Mouse (Mus musculus): Measurements from ENCODE around the gene Cox11.
A peak's percentile ranks its signal among the peaks of the same experiment; 100 is the strongest.

The Cox11 gene

DNA sequence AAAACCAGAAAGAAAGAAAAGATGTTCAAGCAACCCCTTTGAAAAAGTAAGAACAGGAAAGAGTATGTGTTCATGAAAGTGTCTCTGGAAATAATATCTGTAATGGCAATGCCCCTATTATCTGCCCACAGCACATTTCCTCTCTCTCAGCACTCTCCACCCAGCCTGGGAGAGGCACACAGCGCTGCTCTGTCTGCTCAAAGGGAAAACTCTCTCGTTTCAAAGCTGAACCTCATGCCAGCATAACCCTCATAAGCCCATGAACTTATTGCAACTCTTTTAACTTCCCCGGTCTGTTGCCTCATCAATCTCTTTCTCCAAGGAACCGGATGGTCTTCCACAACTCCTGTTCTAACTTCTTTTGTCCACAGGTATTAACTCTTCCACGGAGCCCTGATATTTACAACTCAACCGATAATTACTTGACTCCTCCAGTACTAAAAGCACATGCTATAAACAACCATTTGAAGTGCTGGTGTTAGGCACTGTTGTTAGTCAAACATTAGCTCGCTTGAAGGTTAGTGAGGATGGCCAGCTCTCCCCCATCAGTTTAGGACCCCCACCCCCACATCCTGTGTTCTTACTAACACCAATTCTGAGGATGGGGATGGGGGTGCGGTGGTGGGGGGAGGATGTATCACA is 26.5 kb downstream of the Cox11 start:
- no peak for ATAC-seq (ENCODE audit: low TSS enrichment)

DNA sequence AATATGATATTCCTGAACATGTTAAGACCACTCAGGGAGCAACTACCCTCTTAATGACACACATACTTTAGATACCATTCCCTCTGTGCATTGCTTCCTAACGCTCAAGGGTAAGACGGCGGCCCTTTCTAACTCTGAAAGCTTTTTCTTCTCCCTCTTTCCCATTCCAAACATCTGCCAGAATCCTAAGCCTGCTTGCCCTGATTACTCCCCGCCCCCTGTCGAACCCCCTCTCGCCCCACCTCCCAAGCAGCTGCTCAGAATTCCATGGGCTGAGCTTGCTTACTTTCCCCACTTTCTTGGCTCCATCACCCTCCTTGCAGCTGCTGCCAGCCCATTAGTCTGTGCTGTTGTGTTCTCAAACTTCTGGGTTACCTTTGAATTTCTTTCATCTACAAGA is 27.2 kb downstream of the Cox11 start:
- peak; percentile 65 for ATAC-seq (ENCODE audit: low TSS enrichment)

DNA sequence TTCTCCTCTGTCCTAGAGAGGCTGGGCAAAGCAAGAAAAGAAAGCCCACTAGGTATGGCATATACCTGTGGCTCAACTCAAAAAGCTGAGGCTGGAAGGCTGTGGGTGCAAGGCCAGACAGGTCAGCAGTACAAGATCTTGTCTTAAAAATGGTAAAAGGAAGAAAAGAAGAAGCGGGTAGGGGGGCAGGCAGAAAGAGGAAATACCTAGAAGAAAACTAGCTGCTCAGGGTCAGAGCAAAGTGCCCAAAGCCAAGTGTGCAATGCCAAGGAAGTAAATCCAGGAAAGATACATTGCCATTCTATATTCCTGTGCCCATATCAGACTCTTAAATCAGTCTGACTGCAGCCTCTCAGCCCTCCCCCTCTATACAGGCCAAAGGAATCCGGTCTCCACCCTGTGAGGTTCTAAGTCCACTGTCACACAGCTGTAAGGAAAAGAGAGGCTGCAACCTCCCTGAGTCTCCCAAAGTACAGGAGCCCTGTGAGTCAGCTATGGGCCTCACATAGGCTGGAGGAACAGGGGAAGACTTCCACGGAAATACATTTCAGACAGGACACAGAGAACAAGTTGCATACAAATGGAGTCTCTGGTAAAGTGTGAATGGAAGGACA is 28.3 kb downstream of the Cox11 start:
- no peak for ATAC-seq (ENCODE audit: low TSS enrichment)

DNA sequence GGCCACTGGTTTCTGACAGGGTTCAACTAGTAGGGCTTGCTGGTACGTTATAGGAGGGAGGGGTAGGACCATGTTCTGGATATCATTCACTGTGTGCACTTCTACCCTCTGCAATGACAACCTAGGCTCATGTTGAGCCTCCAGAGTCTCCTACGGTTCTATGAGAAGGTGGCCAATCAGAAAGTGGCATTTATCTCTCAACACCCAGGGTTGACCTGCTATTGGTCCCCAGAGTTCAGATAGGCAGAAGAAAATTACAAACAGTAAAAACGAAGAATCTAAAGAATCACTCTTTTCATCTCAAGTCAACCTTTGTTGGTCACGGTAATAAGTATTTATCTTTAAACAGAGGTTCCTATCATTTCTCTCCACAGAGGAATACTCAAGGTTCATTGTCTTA is 28.9 kb downstream of the Cox11 start:
- no peak for ATAC-seq (ENCODE audit: low TSS enrichment)

DNA sequence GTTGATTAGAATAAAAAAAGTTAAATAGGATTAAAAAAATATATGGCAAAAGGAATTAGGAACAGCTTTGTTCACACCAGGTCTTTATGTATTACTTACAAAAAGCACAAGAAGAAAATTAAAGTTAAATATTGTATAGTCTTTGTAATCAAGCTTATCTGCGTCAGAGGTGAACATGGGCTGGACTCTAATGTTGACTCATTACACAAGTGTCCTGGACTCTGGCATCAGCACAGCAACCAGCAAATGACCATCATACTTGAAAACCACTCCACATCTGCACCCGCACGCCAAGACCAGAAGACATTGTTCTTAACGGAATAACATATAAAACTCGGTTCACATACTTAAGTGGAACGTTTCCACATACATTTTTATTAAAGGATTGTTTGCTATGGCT is 29.4 kb downstream of the Cox11 start:
- ATAC-seq (ENCODE audit: low TSS enrichment): no peak

DNA sequence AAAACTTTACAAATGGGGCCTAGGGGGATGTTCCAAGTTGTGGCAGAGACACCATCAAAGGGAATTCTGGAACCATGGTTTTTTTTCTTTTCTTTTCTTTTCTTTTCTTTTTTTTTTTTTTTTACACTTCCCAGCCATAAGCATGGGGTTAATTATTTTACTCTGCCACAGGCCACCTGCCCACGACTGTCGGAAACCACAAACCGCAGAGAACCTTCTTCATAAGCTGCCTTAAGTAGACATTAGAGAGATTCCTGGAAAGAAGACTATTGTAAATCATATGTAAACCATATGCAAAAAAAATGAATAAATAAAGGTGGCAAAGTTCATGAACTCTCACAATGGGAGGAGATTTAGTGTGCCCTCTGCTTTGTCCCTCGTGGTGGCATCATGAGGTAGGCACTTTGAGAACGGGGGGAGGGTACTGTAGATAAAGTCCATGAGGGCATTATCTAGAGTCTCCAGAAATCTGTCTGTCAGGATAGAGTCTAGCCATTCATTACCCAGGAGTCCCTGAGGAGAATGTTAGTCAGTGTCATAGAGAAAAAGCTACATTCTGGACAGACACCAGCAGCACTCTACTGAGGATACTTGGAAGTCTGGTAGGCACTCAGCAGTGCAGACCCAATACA is 37.6 kb downstream of the Cox11 start:
- no peak for ATAC-seq (ENCODE audit: low TSS enrichment)

DNA sequence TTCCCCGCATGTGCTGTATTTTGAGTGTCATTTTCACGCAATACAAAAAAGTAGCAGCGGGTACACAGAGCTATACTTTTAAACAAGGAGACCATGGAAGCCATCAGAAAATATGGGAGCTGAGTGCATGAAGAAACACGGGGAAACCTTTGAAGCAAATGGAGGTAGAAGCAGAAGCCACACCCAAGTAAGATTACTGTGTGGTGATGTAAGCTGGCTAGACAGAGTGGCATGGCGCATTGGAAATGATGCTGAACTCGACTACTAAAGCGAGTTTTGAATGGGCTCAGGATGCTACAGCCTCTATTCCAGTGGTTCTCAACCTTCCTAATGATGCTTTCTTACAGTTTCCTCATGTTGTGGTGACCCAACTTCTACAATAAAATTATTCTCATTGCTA is 39.1 kb downstream of the Cox11 start:
- no peak for ATAC-seq (ENCODE audit: low TSS enrichment)

DNA sequence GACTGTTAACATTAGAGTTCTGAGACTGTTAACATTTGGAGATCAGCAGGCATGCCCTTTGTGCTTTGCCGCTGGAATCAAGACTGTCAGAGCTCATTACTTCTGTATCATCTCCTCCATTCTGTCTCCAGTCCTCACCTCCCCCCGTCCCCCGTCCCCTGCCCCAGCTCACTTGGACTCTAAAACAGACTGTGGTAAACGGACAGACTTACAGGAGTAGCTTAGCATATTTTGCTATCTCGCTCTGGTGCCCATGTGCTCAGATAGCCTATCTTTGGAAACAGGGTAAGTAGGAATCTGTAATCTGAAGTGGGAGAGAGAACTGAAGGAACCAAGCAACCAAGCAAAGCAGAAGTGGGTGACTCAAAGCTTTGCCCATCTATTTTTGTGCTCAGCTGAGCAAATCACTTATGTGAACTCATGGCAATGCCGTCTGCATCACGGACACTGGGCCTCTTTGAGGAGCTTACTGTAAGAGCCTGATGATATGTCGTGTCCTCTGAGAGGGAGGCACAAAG is 39.9 kb downstream of the Cox11 start:
- ATAC-seq (ENCODE audit: low TSS enrichment): peak; percentile 99

DNA sequence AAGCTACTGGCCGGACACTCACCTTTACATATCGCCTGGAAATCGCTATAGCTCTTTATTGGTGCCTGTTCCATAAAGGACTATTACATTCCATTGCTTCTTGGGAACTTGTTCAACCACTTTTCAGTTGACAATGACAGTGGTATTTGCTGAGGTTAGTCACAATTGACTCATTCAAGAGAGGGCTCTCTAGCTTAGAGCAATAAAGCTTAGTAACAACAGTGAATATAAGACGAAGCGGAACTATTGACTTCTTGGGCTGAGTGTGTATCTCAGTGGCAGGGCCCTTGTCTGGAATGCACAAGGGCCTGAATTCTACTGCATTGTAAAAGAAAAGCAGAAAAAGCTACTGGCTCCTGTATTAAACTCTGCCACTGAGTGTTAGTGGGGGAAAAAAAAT is 40.6 kb downstream of the Cox11 start:
- ATAC-seq (ENCODE audit: low TSS enrichment): no peak

DNA sequence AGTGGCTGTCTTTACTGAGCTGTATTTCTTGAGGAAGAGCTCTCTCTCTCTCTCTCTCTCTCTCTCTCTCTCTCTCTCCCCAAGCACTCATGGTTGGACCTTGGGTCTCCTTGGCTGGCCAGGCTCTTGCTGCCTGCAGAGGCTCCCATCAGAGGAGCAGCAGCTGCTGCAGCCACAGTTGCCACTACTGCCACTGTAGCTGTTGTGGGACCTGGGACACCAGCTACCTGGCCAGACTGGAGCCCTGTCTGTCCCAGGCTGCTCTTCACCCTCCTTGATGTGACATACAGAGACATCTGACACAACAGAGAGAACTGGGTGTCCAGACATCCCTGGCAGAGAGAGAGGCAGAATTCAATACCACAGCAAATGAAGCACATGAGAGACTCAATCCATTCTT is 43.2 kb downstream of the Cox11 start:
- no peak for ATAC-seq (ENCODE audit: low TSS enrichment)

DNA sequence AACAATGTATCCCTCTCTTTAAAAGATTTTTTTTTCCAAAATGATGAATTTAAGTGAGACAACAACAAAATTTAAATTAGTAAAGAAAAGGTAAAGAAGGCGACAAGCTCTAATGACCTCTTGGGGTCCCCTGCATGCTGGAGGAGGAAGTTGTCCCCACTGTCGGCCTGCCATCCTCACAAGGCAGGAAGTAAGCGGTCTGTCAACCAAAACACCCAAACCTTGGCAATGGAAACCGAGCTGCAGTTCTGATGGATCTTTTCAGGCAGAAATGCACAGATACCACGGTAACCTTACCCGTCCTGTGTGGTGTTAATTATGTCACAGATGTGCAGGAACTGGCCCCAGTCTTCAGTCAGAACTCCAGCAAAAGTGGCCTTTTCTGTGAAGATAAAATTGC is 46.8 kb downstream of the Cox11 start:
- ATAC-seq (ENCODE audit: low TSS enrichment): no peak

DNA sequence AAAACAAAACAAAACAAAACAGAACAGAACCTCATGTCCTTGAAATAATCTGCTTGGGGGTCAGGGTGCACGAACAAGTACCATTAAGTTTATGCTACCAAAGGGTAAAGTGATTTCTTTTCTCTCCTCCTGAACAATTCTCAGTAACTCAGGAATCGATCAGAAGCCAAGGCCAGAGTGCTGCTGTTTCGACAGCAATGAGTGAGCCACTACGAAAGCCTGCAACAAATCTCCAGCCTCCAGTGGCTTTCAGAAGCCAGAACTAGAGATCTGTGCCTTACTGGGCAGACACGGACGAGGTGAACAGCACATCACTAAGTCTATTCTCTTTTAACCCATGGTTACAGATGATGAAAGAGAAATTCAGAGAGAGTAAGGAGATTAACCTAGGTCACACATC is 47.2 kb downstream of the Cox11 start:
- ATAC-seq (ENCODE audit: low TSS enrichment): no peak

DNA sequence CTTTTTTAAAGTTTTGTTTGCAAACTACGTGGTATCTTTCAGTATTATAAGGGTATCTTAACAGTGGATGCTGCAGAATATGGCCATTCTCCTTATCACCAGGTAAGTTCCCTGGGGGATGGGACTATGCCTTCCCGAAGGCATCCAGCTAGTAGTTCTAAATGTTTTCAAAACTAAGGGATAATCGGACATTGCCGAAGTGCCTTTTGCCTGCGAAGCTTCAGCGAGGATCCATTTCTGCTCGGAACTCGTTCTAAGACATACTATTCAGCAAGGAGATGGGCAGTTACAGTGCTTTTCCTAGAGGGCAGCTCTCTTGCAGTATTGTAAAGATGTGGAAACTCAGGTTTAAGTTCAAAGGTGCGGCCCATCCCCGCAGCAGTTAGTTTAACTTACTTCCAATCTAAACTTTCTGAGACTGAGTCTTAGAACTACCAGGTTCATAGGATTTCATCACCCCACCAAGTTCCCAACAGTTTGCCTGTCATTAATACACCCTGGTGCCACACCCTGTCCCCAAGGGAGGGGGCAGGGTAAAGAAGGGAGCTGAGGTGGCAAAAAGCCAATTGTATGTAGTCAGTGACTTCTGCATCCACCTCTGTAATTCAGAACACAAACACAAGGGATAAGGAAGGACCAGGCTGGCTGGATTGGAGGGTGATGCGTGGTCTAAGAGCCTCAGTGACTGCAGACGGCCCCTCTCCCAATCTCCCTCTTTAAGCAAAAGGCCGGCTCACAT is 48.5 kb downstream of the Cox11 start:
- ATAC-seq (ENCODE audit: low TSS enrichment): no peak

DNA sequence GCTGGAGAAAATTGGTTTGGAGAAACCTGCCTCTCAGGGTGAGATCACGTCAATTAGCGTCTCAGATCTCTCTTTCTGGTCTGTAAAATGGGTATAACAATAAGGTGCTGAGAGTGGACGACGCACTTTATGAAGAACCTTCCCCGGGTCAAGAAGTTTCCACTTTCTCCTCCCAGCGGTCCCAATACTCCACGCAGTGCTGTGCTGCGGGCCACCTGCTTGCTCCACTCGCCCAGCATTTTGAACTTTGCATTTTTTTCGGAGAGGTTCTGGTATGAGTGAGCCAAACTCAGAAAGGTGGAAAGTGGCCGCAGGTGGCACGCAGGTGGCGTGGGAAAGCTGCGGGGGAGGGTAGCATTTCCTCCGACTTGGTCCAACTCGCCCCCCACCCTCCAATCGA is 49.1 kb downstream of the Cox11 start:
- peak; percentile 28 for ATAC-seq (ENCODE audit: low TSS enrichment)

DNA sequence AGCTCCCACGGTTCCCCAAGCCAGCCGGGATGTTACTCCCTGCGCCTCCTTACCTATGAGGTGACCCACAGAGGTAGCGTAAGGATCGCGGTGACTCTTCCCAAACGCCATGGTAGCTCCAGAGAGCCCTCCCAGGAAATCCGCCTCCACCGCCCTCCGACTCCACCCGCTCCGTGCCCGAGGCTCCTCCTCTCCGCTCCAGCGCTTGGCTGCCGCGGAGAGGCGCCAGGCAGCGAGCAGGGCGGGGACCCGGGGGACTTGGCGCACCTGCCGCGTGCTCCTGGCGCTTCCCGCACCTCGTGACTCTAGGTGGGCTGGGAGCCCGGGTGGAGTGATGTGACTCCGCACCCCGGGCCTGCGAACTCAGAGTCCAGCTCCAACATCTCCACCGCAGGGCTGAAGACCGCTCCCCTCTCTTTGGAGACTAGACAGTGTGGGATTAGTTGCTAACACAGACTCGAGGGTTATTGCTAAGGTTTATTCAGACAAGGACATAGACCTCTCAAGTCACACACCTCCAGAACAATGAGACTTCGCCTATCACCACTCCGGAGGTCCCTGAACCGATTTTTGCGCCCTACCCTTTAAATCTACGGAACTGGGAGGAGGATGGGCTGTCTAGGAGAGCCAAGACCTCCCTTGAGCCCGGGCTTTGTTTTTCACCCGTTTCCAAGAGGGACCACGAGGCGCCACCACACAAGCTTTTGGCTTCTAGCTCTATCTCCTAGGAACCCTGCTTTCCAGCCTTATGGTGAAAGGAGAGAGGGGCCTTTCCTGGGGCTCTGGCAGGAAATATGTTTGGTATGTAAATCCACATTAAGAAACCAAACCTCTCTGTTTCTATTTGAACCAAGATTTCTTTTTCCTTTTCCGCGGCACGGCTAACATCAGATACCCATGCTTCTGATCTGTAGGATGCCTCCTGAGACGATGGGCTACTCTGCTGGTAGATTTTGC is 49.8 kb downstream of the Cox11 start, which contains the start of gene Tom1l1:
Gene Tom1l1 (minus strand): TSS at position 907 of the 957 bp plus-strand sequence.
- ATAC-seq (ENCODE audit: low TSS enrichment): peak; percentile 97

DNA sequence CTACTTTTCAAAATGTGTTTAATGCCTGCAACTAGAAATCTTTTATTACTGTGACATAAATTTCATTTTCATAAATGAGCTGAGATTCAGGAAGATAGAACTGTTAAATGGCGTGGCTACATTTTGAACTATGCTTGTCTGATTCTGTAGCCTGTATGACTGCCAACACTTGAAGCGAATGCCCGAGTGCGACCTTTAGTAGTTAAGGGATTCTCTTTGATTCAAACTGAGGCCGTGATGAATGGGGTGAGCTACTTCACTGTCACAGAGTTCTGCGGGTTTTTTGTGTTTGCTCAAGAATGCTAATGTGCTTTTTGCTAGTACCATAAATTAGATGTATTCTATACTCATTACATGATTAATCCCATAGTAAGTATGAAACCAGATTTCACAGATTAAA is 52.4 kb downstream of the Cox11 start:
- ATAC-seq (ENCODE audit: low TSS enrichment): no peak

DNA sequence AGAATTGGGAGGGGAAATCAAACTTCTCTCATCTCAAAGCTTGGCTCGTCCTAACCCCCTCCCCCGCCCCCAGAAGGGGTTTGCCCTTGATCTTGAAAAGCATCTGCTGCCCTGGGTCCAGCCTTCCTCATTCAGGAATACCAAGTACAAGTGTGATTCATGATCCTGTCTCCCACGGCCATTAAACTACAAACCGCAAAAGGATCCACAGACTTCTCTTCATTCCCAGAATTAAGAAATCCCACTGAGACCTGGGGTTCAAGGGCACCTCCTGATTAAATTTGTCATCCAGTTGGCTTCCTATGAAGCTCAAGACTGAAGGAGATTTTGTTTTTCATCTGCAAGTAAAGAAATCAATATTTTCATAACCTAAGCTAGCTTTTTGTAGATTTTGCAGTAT is 56.2 kb downstream of the Cox11 start:
- ATAC-seq (ENCODE audit: low TSS enrichment): no peak

Data from frontal cortex, adult (tissue).